Mouse (Mus musculus) ES-E14 (cell line): ENCODE measurements around the gene Hoxb13. TPM values are rescaled to one million over a fixed set of nuclear protein-coding genes. Genes with fewer than 3 reads are reported as not detected.
A peak's percentile ranks its signal among the peaks of the same experiment; 100 is the strongest.

Experiments
- DNase-seq: peaks from one replicate; pipeline ENCODE4 v3.0.0-alpha.2; 2013; ENCODE audit warnings: low read depth, low spot score
- H3K27ac ChIP-seq: 2 replicates; pipeline ENCODE4 v1.5.1; 2012; ENCODE audit warnings: low read depth, mild to moderate bottlenecking, low read length, moderate library complexity, mixed read lengths; ENCODE audit not compliant: poor library complexity, insufficient read depth, severe bottlenecking
- H3K36me3 ChIP-seq: 2 replicates; pipeline ENCODE4 v1.6.1; 2012; ENCODE audit warnings: mild to moderate bottlenecking, low read length, moderate library complexity, mixed read lengths; ENCODE audit not compliant: control insufficient read depth, poor library complexity, insufficient read depth, severe bottlenecking
- H3K4me1 ChIP-seq, 2 experiments: fragments of 150-350 bp in 1 of 2; sonication (generic) in 1 of 2; 2 replicates each; pipeline ENCODE4 v1.6.1; 2012; ENCODE audit warnings: low read length in 2 of 2, mild to moderate bottlenecking in 1 of 2, mixed read lengths in 1 of 2; ENCODE audit not compliant: control insufficient read depth in 2 of 2, insufficient read depth in 2 of 2, poor library complexity in 1 of 2
- H3K4me3 ChIP-seq, 2 experiments: fragments of 150-350 bp in 1 of 2; sonication (generic) in 1 of 2; 2 replicates each; pipeline ENCODE4 v1.5.1; 2012; ENCODE audit warnings: low read length in 2 of 2, low read depth in 1 of 2, mild to moderate bottlenecking in 1 of 2, mixed read lengths in 1 of 2; ENCODE audit not compliant: insufficient read depth in 1 of 2, poor library complexity in 1 of 2, severe bottlenecking in 1 of 2
- H3K9ac ChIP-seq: 2 replicates; pipeline ENCODE4 v1.6.1; 2012; ENCODE audit warnings: low read depth, mild to moderate bottlenecking, low read length, mixed read lengths; ENCODE audit not compliant: poor library complexity, insufficient read depth, severe bottlenecking
- H3K9me3 ChIP-seq: fragments of 150-350 bp; sonication (generic); 2 replicates; pipeline ENCODE4 v1.6.1; 2012; ENCODE audit warnings: low read depth, mild to moderate bottlenecking, low read length; ENCODE audit not compliant: control insufficient read depth, insufficient read depth
- CHD2 ChIP-seq: IDR thresholded peaks from 2 replicates; pipeline ENCODE4 v1.6.1; 2014; ENCODE audit warnings: mild to moderate bottlenecking, low read depth, low read length, inconsistent platforms
- HCFC1 ChIP-seq: IDR thresholded peaks from 2 replicates; pipeline ENCODE4 v1.6.1; 2012; ENCODE audit warnings: low read length, inconsistent platforms, borderline replicate concordance; ENCODE audit not compliant: insufficient read depth
- MAFK ChIP-seq: IDR thresholded peaks from 2 replicates; pipeline ENCODE4 v1.6.1; 2014; ENCODE audit warnings: mild to moderate bottlenecking, low read depth, low read length, inconsistent platforms; ENCODE audit not compliant: insufficient read depth
- ZC3H11A ChIP-seq: IDR thresholded peaks from 2 replicates; pipeline ENCODE4 v1.6.1; 2012; ENCODE audit warnings: low read depth, mild to moderate bottlenecking, inconsistent platforms, low read length, borderline replicate concordance
- ZNF384 ChIP-seq: IDR thresholded peaks from 2 replicates; pipeline ENCODE4 v1.6.1; 2012; ENCODE audit warnings: low read depth, low read length, inconsistent platforms
- in situ Hi-C, 2 experiments: fragments of 600-800 bp; cut with MboI; formaldehyde crosslinking; loops; one replicate each; pipeline ENCODE4 v1.15.1; 2025; ENCODE audit warnings: low sequenced_read_pairs in 2 of 2, inconsistent platforms in 1 of 2; ENCODE audit not compliant: unreplicated experiment in 2 of 2
- total RNA-seq: library from RNA; depleted of rRNA; stranded (reverse); fragments of 300-350 nt; gene quantifications from 2 replicates; pipeline ENCODE4 v1.2.3, GENCODE M21; 2012

The Hoxb13 gene
- total RNA-seq, 1 experiment: 1.4 TPM

- Histone ChIP-seq H3K4me1 (peaks cover 6 to 10% of the 10 kb centered on the region in 2 experiments; a peak in 1 of 4 replicates), H3K36me3 (no peaks in the 10 kb centered on the region), H3K27ac (no peak overlapping the region), H3K9ac (no peak overlapping the region), H3K9me3 (no peaks in the 10 kb centered on the region), H3K4me3 (no peak overlapping the region)
- in situ Hi-C loops: no loop called here
- TF ChIP-seq HCFC1 (no peak), MAFK (no peak), ZC3H11A (no peak), CHD2 (no peak)
- DNase-seq: no peak
Measured at GRCm38 (mm10) chr11:96204351-96204750, 10.2 kb downstream of the Hoxb13 start.

GRCm38 (mm10) chr11:96205426-96206131, 11.5 kb downstream of the Hoxb13 start:
- Histone ChIP-seq H3K36me3 (no peaks in the 10 kb centered on the region), H3K4me3 (no peak overlapping the region), H3K9ac (no peak overlapping the region), H3K27ac (no peak overlapping the region), H3K4me1 (peaks cover 4% of the 10 kb centered on the region in 2 experiments; a peak in 1 of 4 replicates), H3K9me3 (no peaks in the 10 kb centered on the region)
- no peak for TF ChIP-seq CHD2
- no peak for TF ChIP-seq ZNF384
- no peak for TF ChIP-seq MAFK
- no peak for TF ChIP-seq ZC3H11A
- no peak for TF ChIP-seq HCFC1
- DNase-seq: no peak
- in situ Hi-C loops: no loop called here

- no peak overlapping the region for H3K27ac ChIP-seq
- DNase-seq: no peak
- H3K9me3 ChIP-seq: no peaks in the 10 kb centered on the region
- no peaks in the 10 kb centered on the region for H3K4me1 ChIP-seq
- TF ChIP-seq HCFC1 (no peak), ZNF384 (peak; percentile 84; the same call in 1 of the 2 replicates), MAFK (no peak), ZC3H11A (peak; percentile 57; the same call in 1 of the 2 replicates)
- in situ Hi-C loops: no loop called here
- H3K4me3 ChIP-seq: no peak overlapping the region
- no peak overlapping the region for H3K9ac ChIP-seq
- H3K36me3 ChIP-seq: no peaks in the 10 kb centered on the region
Measured at GRCm38 (mm10) chr11:96223813-96224212, 29.7 kb downstream of the Hoxb13 start.

- in situ Hi-C loops: no loop called here
- DNase-seq: no peak
- no peak overlapping the region for H3K9ac ChIP-seq
- TF ChIP-seq MAFK (no peak), ZC3H11A (no peak), HCFC1 (no peak), ZNF384 (no peak), CHD2 (no peak)
- no peaks in the 10 kb centered on the region for H3K9me3 ChIP-seq
- H3K4me3 ChIP-seq: no peak overlapping the region
- H3K27ac ChIP-seq: no peak overlapping the region
- no peaks in the 10 kb centered on the region for H3K36me3 ChIP-seq
- no peaks in the 10 kb centered on the region for H3K4me1 ChIP-seq
Measured at GRCm38 (mm10) chr11:96227676-96228075, 33.6 kb downstream of the Hoxb13 start.
